Mouse (Mus musculus): ENCODE data around the gene Abcg8. TPM values are rescaled to one million over a fixed set of nuclear protein-coding genes. Genes with fewer than 3 reads are reported as not detected.

Gene Abcg8
- total RNA-seq, 2 experiments from 2014 or later = not detected

DNA sequence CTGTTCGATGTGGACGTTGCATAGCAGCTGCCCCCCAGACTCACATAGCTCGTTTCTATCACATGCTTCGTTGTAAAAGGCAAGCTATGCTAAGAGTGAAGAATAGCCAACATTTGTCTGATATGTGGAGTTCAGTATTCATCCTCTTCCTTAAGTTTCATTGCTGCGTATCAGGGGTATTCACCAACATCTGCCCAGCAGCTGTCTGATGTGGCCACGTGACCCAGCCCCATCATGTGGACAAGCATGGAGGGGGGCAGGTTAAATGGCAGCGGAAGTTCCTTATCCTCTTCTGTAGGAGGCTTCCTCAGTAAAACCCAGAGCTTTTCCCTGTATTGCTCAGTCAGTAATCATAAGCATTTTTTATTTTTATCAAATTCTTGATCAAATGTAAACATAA is 18.3 kb upstream of the Abcg8 start:
- no peak for DNase-seq (ENCODE audit: extremely low spot score in 1 of 2, low spot score in 1 of 2)

DNA sequence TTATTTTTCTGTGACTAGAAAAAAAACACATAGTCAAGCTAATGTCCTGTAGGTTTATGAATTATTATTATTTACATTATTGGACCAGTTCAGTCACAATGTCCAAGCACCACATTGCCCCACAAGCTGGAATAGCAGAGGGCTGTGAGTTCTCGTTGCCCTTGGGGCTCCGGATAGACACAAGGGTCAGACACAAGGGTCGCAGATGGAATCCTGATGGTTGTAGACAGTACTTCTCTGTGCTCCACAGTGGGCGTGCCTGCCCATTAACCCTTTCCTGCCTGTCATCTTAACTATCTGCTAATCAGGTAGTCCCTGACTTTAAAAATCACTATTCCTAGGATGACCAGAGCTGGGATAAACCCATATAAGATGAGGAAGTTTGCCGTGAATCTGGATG is 17.9 kb upstream of the Abcg8 start:
- no peak for DNase-seq (ENCODE audit: extremely low spot score in 1 of 2, low spot score in 1 of 2)

DNA sequence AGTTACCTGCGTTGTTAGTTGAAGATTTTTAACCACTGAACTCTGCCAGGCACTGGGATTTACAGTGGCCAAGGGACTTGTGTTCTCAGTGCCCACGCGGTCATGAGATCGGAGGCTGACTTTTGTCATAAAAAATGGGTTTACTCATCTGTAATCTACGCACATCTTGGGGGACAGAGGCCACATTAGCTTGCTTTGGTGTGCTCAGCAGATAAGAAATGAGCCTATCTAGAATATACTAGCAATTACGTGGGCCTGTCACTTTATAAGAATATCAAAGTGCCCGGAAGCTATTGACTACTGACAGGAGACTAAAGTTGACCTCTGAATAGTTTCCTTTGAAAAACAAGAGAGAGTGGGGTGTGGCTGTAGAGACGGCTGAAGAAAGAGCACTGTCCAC is 17.2 kb upstream of the Abcg8 start:
- DNase-seq (ENCODE audit: extremely low spot score in 1 of 2, low spot score in 1 of 2) = no peak

DNA sequence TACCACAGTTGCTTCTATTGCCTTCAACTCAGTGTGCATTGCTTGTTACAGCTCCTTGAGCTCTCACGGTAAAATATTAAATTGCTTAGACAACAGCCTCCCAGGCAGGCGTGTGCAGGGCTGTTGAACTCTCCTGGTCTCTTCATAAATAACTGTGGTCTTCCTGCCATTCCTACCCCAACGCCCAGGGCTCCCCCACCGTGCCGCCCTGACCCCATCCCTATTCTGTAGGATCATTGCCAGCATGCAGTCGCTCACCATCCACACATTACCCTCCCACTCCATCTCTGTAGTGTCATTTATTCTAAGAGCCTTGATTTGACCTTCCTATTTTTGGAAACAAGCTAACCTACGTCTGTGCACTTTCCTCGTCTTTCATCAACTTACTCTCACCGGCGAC is 11.0 kb upstream of the Abcg8 start:
- DNase-seq (ENCODE audit: extremely low spot score in 1 of 2, low spot score in 1 of 2) = no peak

DNA sequence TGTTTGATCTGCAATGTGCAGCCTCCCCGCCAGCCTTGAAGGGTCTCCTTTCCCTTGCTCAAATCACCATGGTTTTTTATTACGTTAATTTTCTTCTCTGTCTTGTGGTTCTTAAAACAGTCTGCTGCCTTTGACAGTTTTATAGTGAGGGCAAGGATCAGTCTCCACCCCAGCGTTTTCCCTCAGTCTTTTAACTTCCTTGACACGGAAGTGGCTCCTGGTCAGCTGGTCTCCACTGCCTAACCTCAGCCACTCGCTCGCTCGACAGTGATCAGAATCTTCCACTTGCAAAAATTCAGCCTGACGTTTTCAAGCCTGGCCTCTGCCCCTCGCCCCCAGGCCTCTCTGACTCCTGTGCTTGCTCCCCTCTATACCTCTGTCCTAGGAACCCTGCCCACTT is 10.4 kb upstream of the Abcg8 start:
- DNase-seq (ENCODE audit: extremely low spot score in 1 of 2, low spot score in 1 of 2) = no peak

DNA sequence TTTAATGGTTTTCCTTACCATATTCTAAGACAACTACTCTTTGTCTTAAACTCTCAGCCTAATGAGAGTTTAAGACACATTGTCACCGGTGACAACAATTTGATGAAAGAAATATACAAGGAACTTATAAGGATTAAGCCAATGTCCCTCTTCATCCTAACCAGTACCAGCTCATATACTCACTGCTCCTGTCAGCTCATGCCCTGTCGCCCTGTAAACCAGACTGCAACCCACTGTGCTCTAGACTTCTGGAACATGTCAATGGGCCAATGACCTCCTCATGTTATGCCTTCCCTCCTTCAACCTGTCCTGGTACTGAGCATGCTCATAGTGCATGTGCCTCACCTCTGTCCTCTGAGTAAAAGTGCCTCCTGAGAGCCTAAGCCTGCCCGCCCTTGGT is 8.3 kb upstream of the Abcg8 start:
- DNase-seq (ENCODE audit: extremely low spot score in 1 of 2, low spot score in 1 of 2) = no peak

DNA sequence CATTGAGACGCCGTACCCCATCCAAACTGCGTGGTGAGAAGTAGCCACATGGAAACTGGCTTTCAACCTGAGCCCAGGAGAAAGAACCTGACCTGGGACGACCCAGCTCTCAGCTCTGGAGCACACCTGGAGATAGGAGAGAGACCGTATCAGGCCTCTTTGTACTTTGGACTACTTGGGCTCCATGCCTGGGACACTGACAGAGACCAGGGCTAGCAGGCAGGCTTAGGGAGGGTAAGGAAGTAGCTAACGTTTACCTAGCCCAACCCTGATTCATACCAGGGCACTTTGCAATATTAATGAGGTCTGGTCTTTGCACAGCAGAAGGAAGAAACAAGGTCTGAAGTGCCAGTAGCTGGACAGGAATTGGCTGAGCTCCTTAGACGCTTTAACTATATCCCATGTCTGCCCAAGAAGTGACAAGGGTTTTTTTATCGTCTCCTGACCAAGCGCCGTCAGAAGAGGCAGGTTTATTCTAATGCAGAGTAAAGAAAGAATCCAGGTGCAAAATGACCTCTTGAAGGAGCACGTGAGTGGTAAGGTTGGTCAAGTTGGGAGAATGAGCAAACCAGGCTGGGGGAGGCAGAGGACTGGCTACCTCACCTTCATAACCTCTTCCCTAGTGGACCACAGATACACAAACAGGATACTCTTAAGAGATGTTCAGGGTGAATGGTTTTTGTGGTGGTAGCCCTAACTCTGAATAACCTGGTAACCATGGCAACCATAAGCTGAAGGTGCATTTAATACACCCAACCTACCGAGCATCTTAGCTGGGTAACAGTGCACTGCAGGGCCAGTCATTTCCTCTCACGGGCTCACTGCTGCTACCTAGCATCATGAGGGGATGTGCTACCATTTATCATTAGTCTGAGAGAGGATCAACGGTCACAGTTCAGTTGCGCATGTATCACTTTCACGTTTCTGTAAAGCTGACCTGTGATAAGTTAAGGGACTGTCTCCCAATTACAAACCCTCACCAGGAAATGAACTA is 3.4 kb upstream of the Abcg8 start:
- no peak for DNase-seq (ENCODE audit: extremely low spot score in 1 of 2, low spot score in 1 of 2)

DNA sequence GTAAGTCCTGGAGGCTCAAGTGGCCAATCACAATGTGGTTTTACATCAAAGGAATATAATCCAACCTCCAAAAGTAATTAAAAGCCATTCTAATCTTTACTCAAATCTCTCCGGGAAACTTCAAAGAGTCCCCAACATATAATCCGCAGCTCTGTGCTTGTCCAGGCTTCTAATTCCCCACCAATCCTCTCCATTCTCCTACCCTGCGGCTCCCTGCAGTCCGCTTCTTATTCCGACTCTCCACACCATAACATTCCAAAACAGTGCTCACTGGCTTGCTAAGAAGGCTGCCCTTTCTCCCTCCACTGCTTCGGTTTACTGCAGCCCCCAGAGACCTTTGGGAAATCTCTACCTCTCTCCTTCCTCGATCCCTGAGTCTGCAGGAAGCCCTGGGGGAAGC is 2.1 kb upstream of the Abcg8 start:
- no peak for DNase-seq (ENCODE audit: extremely low spot score in 1 of 2, low spot score in 1 of 2)

DNA sequence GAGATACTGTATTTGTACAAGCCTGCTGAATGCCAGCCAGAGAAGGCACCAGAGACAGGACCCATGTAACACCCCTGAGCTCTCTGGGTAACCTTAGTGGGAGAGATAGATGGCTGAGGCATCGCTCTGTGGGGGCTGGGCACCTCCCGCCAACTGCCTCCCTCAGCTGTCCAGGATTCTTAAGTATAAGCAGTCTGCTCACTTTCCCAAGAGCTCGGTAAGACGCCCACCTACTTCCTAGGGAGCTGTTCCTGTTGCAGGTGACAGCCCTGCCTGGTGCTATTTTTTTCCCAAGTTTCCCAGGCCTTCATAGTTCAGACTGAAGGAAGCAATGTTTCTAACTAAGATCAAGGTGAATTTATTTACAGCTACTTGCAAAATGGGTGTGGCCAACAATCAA is 898 bp upstream of the Abcg8 start:
- DNase-seq (ENCODE audit: extremely low spot score in 1 of 2, low spot score in 1 of 2) = no peak

DNA sequence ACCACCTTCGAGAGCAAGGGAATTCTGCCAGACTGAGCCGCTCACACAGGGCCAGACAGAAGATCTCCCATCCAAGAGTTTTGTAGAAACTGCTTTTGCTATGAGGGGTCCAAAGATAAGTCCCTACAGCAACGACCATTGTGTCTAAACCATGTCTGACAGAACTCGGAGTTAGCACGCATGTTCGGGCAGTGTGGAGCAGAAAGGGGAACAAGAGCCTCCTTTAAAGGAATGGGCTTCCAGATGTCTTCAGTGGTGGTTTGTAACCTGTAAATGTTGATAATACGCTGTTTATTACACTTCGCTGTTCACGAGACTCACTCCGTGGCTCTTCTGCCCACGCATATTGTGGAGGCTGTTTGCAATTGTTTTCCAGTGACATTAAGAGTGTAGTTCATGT is 1.5 kb downstream of the Abcg8 start:
- DNase-seq (ENCODE audit: extremely low spot score in 1 of 2, low spot score in 1 of 2) = no peak

DNA sequence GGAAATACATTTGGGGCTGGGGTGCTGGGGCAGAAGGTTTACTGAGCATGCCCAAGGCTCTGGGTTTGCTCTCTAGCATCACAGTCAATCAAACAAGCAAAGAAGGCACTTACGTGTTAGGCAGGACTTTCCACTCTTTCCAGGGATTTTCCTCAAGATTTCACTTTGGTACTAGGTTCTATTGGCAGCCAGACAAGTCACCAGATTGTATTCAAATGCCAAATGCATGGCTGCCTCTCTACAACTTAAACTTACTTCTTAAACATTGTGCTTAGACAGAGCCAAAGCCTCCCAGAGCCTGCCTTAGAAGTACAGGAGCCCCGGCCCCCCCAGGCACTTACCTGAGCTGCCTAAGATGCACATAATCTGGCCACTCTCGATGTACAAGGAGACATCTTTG is 5.6 kb downstream of the Abcg8 start:
- no peak for DNase-seq (ENCODE audit: extremely low spot score in 1 of 2, low spot score in 1 of 2)

DNA sequence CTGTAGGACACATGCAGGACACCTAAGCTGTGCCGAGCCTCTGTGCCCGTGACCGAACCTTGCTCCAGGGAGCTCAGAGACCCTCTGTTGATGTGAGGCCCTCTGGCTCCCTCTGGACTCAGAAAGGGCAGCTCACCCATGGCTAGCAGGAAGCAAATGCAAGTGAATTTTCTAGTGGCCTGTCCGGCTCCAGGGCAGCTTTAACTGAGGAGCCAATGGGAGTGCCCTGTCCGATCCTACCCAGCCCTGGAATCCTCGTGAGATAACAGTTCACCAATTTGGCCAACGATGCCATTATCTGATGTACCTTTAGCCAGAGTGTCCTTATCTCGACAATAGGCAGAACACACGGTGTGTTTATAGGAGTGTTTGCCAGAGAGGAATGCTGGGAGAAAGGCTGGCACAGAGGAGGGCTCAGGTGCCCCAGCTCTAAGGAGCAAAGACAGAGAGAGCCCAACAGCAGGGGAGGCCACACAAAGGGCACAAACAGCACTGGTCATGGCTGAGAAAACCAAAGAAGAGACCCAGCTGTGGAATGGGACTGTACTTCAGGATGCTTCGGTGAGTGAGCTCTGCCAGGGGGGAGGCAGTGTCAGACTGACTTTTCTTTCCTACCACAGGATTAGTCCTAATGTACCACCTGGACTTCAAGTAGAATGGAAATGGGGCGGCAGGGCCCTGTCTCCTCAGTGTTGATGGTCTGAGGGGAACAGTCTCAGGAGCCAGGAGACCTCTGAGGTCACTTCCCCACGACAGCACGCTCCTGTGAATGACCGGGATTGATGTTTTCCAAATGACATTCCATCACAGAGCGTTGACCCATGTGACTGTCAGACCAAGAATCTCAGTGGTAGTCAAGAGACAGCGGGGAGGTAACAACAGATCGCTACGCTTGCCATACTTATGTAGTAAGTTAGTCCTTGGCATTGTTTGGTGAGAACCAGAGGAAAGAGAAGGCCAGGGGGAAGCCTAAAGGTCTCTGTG is 6.9 kb downstream of the Abcg8 start, which contains the start of gene Abcg5:
Gene Abcg5, minus strand, starts transcription at position 278 of the 984 bp plus-strand sequence.
- DNase-seq (ENCODE audit: extremely low spot score in 1 of 2, low spot score in 1 of 2) = no peak

DNA sequence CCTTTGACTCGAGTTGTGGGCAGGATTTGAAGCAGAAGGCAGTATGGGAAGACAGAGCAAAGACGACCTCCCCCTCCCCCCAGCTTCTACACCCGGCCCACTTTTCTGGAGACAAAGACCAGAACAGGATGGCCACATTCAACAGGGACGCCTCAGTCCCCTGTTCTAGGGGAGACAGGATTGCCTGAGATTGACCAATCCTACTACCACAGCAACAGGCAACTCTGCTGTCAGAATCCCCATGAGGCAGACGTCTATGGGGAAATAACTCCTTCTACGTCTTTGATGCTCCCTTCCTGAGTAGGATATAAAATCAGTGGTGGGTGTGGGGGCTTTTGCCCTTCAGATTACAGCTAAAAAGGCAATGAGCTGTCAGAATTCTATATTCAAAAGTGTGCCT is 8.2 kb downstream of the Abcg8 start:
- DNase-seq (ENCODE audit: extremely low spot score in 1 of 2, low spot score in 1 of 2) = no peak

DNA sequence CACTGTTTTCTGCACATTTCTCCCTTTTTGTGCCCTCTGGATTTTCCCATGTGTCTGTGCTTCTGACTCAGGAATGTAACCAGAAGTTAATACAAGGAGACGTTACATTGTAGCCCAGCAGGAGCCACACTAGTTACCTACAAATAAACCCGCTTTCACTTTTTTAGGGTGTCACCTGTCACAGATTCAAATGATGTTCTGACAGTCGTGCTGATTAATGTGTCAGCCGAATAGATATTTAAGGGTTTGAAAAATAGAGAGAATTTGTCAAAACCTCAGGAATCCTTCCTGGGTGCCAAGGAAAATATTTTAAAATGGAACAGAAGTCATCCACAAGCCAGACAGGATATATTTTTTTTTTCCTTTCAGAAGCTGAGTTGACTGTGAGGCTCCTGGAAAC is 9.2 kb downstream of the Abcg8 start:
- DNase-seq (ENCODE audit: extremely low spot score in 1 of 2, low spot score in 1 of 2) = no peak

DNA sequence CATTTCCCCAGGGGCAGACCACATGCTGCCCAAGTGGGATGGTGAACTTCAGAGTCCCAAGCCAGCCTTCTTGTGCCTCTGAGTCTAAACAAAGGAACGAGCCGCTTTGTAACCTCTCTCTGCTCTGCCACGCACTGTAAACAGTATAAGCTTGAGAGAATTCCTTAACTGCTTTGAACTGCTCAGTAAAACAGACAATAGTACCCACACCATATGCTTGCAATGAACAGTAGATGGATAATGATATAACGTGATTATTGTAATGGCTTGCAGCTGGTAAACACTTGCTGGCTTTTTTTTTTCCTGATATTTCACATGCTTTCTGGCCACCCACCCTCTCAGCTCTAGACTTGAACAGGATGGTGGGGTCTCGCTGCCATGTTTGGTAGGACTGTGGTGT is 11.9 kb downstream of the Abcg8 start:
- no peak for DNase-seq (ENCODE audit: extremely low spot score in 1 of 2, low spot score in 1 of 2)

DNA sequence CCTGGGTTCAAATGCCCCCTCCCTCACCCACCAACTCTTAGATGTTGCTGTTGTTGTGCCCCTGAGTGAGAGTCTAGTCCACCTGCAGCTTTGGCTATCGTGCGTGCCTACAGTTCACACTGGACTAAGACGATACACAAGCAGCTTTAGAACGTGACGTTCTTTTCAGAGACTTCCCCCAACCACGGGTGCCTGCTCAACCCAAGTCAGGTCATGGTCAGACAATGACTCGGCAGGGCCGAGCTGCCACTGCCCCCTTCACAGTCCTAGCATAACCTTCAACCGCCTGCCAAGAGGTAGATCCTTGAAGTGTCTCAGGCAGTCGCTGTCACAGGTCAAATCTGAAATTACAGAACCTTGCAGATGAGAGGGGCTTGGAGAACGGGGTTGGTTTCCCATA is 12.7 kb downstream of the Abcg8 start:
- no peak for DNase-seq (ENCODE audit: extremely low spot score in 1 of 2, low spot score in 1 of 2)

DNA sequence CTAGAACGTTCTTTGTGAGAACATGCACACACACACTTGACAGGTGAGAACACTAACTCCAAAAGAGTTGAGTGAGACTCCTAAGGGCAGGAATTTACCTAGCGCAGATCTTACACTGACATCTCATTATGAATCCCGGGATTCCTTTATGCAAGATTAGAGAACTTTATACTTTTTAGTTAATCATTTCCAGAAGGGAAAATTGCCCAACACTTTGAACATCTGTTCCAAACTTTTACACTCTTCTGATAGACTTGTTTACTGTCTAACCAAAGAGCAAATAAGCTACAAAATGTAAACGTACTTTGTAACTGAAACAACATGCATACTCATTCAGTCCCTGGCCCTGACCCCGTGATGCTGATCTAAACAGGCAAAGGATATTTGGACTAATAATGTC is 13.2 kb downstream of the Abcg8 start:
- DNase-seq (ENCODE audit: extremely low spot score in 1 of 2, low spot score in 1 of 2) = no peak

DNA sequence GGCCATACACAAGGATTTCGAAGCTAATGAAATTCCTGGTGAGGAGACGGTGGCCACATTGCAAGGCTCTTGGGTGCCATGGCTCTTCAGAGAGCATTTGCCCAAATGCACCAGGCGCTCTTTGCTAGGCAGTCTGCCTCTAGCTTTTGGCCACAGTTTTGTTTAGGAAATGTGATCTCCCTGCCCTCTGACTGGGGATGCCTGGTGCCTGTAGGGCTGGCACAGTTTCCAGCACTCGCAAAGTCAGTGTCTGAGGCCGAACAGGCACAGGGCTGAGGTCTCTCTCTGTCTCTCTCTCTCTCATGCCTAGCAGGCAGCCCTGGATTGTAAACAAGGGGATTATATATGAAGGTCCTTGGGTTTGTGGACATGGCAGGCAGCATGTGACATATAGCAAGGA is 14.0 kb downstream of the Abcg8 start:
- DNase-seq (ENCODE audit: extremely low spot score in 1 of 2, low spot score in 1 of 2) = no peak

DNA sequence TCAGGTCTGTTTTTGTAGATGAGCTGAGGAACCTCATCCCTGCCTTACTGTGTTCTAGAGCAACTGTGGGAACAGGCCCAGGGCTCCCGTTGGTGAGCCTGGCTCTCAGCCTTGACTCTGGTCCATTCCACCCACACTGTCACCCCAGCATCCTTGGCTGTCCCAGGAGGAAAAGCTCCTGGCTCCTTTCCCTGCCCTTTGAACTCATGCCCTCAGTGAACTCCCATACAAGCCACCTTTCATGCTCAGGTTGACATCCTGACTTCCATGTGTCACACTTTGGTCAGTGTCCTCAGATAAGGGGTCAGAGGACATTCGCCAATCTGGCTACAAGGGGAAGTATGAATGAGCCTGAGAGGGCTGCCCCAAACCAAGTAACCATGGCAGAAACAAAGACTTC is 17.6 kb downstream of the Abcg8 start:
- no peak for DNase-seq (ENCODE audit: extremely low spot score in 1 of 2, low spot score in 1 of 2)

DNA sequence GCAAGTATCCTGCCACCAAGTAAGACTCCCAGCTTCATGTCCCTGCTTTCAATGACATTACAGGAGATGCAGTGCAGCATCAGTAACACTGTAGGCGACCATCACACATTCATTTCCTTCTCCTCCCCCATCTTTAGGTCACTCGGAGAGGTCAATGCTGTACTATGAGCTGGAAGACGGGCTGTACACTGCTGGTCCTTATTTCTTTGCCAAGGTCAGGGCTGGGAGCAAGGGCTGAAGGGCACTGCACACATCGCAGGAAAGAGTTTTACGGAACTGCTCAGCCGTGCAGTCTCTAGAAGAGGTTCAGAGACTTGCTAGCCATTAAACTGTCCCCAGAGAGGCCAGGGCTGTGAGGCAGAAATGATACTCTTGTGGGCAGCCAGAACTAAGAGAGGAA is 20.4 kb downstream of the Abcg8 start:
- DNase-seq (ENCODE audit: extremely low spot score in 1 of 2, low spot score in 1 of 2) = no peak

DNA sequence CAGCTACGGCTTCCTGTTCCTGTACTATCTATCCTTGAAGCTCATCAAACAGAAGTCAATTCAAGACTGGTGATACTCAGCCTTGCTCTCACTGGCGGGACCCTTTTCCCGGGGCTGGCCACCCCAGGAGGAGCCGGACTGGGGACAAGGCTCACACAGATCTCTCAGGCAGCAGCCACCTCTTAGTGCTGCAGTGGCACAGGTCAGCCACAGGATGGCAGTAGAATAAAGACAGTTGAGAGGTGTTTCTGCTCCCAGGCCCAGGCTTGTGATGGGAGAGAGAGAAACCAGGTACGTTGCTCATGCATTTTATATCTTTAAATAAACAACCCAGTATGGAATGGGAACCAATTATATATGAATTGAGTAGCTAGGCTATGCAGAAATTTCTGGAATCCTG is 22.6 kb downstream of the Abcg8 start:
- DNase-seq (ENCODE audit: extremely low spot score in 1 of 2, low spot score in 1 of 2) = peak; percentile 39 to 43

Measured in layer of hippocampus, postnatal 25 days (tissue).